Mouse (Mus musculus) olfactory bulb, adult 2 months (tissue): ENCODE measurements around the gene Tpst2.

Experiments
- CTCF ChIP-seq: fragments of 200-500 bp; IDR thresholded peaks from 2 replicates; pipeline ENCODE4 v1.5.1; 2012; ENCODE audit warnings: low read depth, mild to moderate bottlenecking, low read length, moderate library complexity; ENCODE audit not compliant: insufficient read depth
- POLR2A ChIP-seq: fragments of 200-500 bp; IDR thresholded peaks from 2 replicates; pipeline ENCODE4 v1.6.1; 2012; ENCODE audit warnings: mild to moderate bottlenecking, low read depth, low read length, moderate library complexity; ENCODE audit not compliant: insufficient read depth

- TF ChIP-seq CTCF = no peak
- no peak for TF ChIP-seq POLR2A
Observed at GRCm38 (mm10) chr5:112346211-112346965, 69.9 kb downstream of the Tpst2 start.
